ENCODE assay signal across 1 mouse cellular context in the genomic region with DNA sequence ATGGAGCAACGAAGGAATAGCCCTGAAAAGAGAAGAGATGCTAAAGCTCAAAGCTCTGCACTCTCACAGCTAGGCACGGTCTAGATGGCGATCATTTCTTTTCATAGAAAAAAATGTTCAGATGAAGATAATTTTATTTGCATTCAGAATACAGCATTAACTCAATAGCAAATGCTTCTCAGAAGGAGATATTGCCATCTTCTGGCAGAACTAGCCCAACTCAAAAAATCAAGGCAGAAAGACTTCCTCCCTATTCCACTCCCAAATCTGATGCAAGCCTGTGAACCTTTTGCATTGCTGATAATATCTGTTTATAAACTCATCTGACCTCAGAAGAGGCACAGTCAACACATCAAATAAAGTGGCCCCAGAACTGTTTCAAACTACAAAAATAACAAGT.
A peak's percentile ranks its signal among the peaks of the same experiment; 100 is the strongest.
TF ChIP-seq lines count a peak whose summit lies in the region.

No protein-coding gene starts in this region.

TF ChIP-seq in MEL, 35 proteins besides CTCF, POLR2A, EP300 and RAD21 (continued from another document):
- TF ChIP-seq SMC3 (IDR thresholded peaks at IDR 0.05; ENCODE audit: low read depth, low read length) (peak; percentile 51), MXI1 (IDR thresholded peaks at IDR 0.05; ENCODE audit: low read depth, low read length) (no peak), ZNF384 (IDR thresholded peaks at IDR 0.05; ENCODE audit: low read depth, low read length) (no peak)
